Mouse (Mus musculus) MEL (cell line): ENCODE results near the gene Arhgap28. TPM values are rescaled to one million over a fixed set of nuclear protein-coding genes. Genes with fewer than 3 reads are reported as not detected.

Source experiments
- DNase-seq: peaks from one replicate; pipeline ENCODE4 v3.0.0; 2011; ENCODE audit warnings: low read depth, low spot score
- H3K27ac ChIP-seq: 2 replicates; pipeline ENCODE4 v1.5.1; 2012; ENCODE audit warnings: low read depth, mild to moderate bottlenecking, control low read depth, low read length, moderate library complexity; ENCODE audit not compliant: control insufficient read depth
- H3K27me3 ChIP-seq, 2 experiments: fragments of 150-350 bp in 1 of 2; sonication (generic) in 1 of 2; 2 replicates each; pipeline ENCODE4 v1.6.1; 2012; ENCODE audit warnings: low read length in 2 of 2, mild to moderate bottlenecking in 2 of 2, improper control_type of control experiment in 1 of 2, moderate library complexity in 1 of 2; ENCODE audit not compliant: insufficient read depth in 2 of 2, control insufficient read depth in 1 of 2
- H3K36me3 ChIP-seq, 2 experiments: 2 replicates each; pipeline ENCODE4 v1.6.1; 2012 to 2014; ENCODE audit warnings: low read length in 2 of 2, improper control_type of control experiment in 1 of 2, inconsistent platforms in 1 of 2, mild to moderate bottlenecking in 1 of 2; ENCODE audit not compliant: insufficient read depth in 2 of 2, control insufficient read depth in 1 of 2
- H3K4me1 ChIP-seq, 2 experiments: fragments of 150-350 bp in 1 of 2; sonication (generic) in 1 of 2; 2 replicates each; pipeline ENCODE4 v1.6.1; 2012; ENCODE audit warnings: low read length in 2 of 2, improper control_type of control experiment in 1 of 2, mild to moderate bottlenecking in 1 of 2; ENCODE audit not compliant: insufficient read depth in 2 of 2, control insufficient read depth in 1 of 2
- H3K4me3 ChIP-seq, 2 experiments: fragments of 150-350 bp in 1 of 2; sonication (generic) in 1 of 2; 2 replicates each; pipeline ENCODE4 v1.5.1; 2012; ENCODE audit warnings: low read depth in 2 of 2, low read length in 2 of 2, mild to moderate bottlenecking in 2 of 2, moderate library complexity in 2 of 2, control low read depth in 1 of 2, improper control_type of control experiment in 1 of 2; ENCODE audit not compliant: control insufficient read depth in 1 of 2, insufficient read depth in 1 of 2
- H3K79me2 ChIP-seq: 2 replicates; pipeline ENCODE4 v1.6.1; 2012; ENCODE audit warnings: mild to moderate bottlenecking, low read length, moderate library complexity; ENCODE audit not compliant: control insufficient read depth, poor library complexity, insufficient read depth
- H3K9ac ChIP-seq: 2 replicates; pipeline ENCODE4 v1.6.1; 2012; ENCODE audit warnings: low read depth, mild to moderate bottlenecking, control low read depth, low read length, moderate library complexity; ENCODE audit not compliant: control insufficient read depth, poor library complexity, severe bottlenecking
- H3K9me3 ChIP-seq: fragments of 150-350 bp; sonication (generic); replicated peaks from 2 replicates; pipeline ENCODE4 v1.6.1; 2012; ENCODE audit warnings: mild to moderate bottlenecking, low read length, improper control_type of control experiment, moderate library complexity; ENCODE audit not compliant: insufficient read depth
- BHLHE40 ChIP-seq: IDR thresholded peaks from 2 replicates; pipeline ENCODE4 v1.6.1; 2012; ENCODE audit warnings: low read depth, mild to moderate bottlenecking, inconsistent platforms, low read length, improper control_type of control experiment, borderline replicate concordance
- CTCF ChIP-seq, 3 experiments: IDR thresholded peaks in 2 of 3; conservative IDR thresholded peaks in 1 of 3; 2 replicates each; pipeline ENCODE4 v1.5.1; 2011 to 2012; ENCODE audit warnings: low read length in 3 of 3, low read depth in 2 of 3, mild to moderate bottlenecking in 2 of 3, improper control_type of control experiment in 1 of 3, inconsistent platforms in 1 of 3, mixed read lengths in 1 of 3, moderate library complexity in 1 of 3; ENCODE audit not compliant: control insufficient read depth in 1 of 3, insufficient read depth in 1 of 3, poor library complexity in 1 of 3, severe bottlenecking in 1 of 3
- E2F4 ChIP-seq: IDR thresholded peaks from 2 replicates; pipeline ENCODE4 v1.6.1; 2011; ENCODE audit warnings: low read depth, low read length, improper control_type of control experiment, borderline replicate concordance
- ELF1 ChIP-seq: IDR thresholded peaks from 2 replicates; pipeline ENCODE4 v1.6.1; 2014; ENCODE audit warnings: low read depth, mild to moderate bottlenecking, inconsistent platforms, low read length, improper control_type of control experiment, moderate library complexity
- HCFC1 ChIP-seq: IDR thresholded peaks from 2 replicates; pipeline ENCODE4 v1.6.1; 2012; ENCODE audit warnings: low read depth, mild to moderate bottlenecking, inconsistent platforms, low read length, improper control_type of control experiment, moderate library complexity
- JUND ChIP-seq: IDR thresholded peaks from 2 replicates; pipeline ENCODE4 v1.6.1; 2011; ENCODE audit warnings: low read depth, mild to moderate bottlenecking, improper control_type of control experiment, low read length
- MAFK ChIP-seq: IDR thresholded peaks from 2 replicates; pipeline ENCODE4 v1.6.1; 2011; ENCODE audit warnings: low read depth, mild to moderate bottlenecking, low read length, improper control_type of control experiment, borderline replicate concordance
- MAX ChIP-seq: IDR thresholded peaks from 2 replicates; pipeline ENCODE4 v1.6.1; 2011; ENCODE audit warnings: low read length, improper control_type of control experiment
- MXI1 ChIP-seq: IDR thresholded peaks from 2 replicates; pipeline ENCODE4 v1.6.1; 2011; ENCODE audit warnings: mild to moderate bottlenecking, low read depth, low read length, improper control_type of control experiment
- MYC ChIP-seq: IDR thresholded peaks from 2 replicates; pipeline ENCODE4 v1.6.1; 2011; ENCODE audit warnings: low read depth, mild to moderate bottlenecking, low read length, improper control_type of control experiment, moderate library complexity
- NELFE ChIP-seq: IDR thresholded peaks from 2 replicates; pipeline ENCODE4 v1.6.1; 2011; ENCODE audit warnings: low read depth, low read length, improper control_type of control experiment
- POLR2AphosphoS2 ChIP-seq: IDR thresholded peaks from 2 replicates; pipeline ENCODE4 v1.6.1; 2011; ENCODE audit warnings: low read length, improper control_type of control experiment
- POLR2AphosphoS5 ChIP-seq: IDR thresholded peaks from 2 replicates; pipeline ENCODE4 v1.6.1; 2012; ENCODE audit warnings: low read depth, borderline replicate concordance, mild to moderate bottlenecking, inconsistent platforms, low read length, moderate library complexity, mixed read lengths
- RCOR1 ChIP-seq: IDR thresholded peaks from 2 replicates; pipeline ENCODE4 v1.6.1; 2012; ENCODE audit warnings: low read depth, mild to moderate bottlenecking, inconsistent platforms, low read length, improper control_type of control experiment
- TAL1 ChIP-seq: IDR thresholded peaks from 2 replicates; pipeline ENCODE4 v1.6.1; 2012; ENCODE audit warnings: mild to moderate bottlenecking, inconsistent platforms, low read length, moderate library complexity, mixed read lengths
- TBP ChIP-seq: IDR thresholded peaks from 2 replicates; pipeline ENCODE4 v1.8.0; 2011; ENCODE audit warnings: low read depth, low read length, improper control_type of control experiment
- TCF12 ChIP-seq: IDR thresholded peaks from 2 replicates; pipeline ENCODE4 v1.6.1; 2014; ENCODE audit warnings: low read depth, mild to moderate bottlenecking, inconsistent platforms, low read length, improper control_type of control experiment, moderate library complexity
- ZC3H11A ChIP-seq: IDR thresholded peaks from 2 replicates; pipeline ENCODE4 v1.6.1; 2012; ENCODE audit warnings: low read depth, mild to moderate bottlenecking, inconsistent platforms, low read length, improper control_type of control experiment
- ZNF384 ChIP-seq: IDR thresholded peaks from 2 replicates; pipeline ENCODE4 v1.6.1; 2012; ENCODE audit warnings: low read depth, mild to moderate bottlenecking, inconsistent platforms, low read length, improper control_type of control experiment
- polyA plus RNA-seq, 2 experiments: library from polyadenylated mRNA; stranded (reverse) in 1 of 2; unstranded in 1 of 2; fragments of >175 nt in 1 of 2; fragments of >200 nt in 1 of 2; gene quantifications; 2 replicates each; pipeline versions ENCODE4 v1.2.1 to v1.2.4; 2012; ENCODE audit warnings: low replicate concordance in 2 of 2, low read depth in 1 of 2; ENCODE audit not compliant: insufficient read length in 2 of 2, insufficient read depth in 1 of 2, missing spikeins in 1 of 2
- total RNA-seq: library from RNA; depleted of rRNA; stranded (reverse); fragments of 300-350 nt; gene quantifications from 2 replicates; pipeline ENCODE4 v1.2.3, GENCODE M21; 2012

The Arhgap28 gene
- total and polyA plus RNA-seq, 3 experiments, result not detected

- Histone ChIP-seq H3K4me3 (no peak overlapping the region), H3K79me2 (no peaks in the 10 kb centered on the region), H3K9me3 (no peaks in the 10 kb centered on the region), H3K27ac (no peak overlapping the region), H3K27me3 (no peaks in the 10 kb centered on the region), H3K36me3 (no peaks in the 10 kb centered on the region), H3K9ac (no peak overlapping the region), H3K4me1 (no peaks in the 10 kb centered on the region)
- DNase-seq, result no peak
- TF ChIP-seq ELF1 (no peak), ZC3H11A (no peak), MXI1 (no peak), TBP (no peak), RCOR1 (no peak), POLR2AphosphoS5 (no peak), BHLHE40 (no peak), HCFC1 (no peak), TCF12 (no peak), MAX (no peak), MYC (no peak), NELFE (no peak), JUND (no peak), ZNF384 (no peak), POLR2AphosphoS2 (no peak), CTCF (IDR thresholded peaks at IDR 0.05 in 2 of 3, conservative IDR thresholded peaks at IDR 0.05 in 1 of 3; ENCODE audit: control insufficient read depth in 1 of 3, insufficient read depth in 1 of 3, low read depth in 2 of 3, low read length in 3 of 3, poor library complexity in 1 of 3, severe bottlenecking in 1 of 3) (no peak), E2F4 (no peak), MAFK (no peak)
These were observed 1.0 kb downstream of the Arhgap28 start for GRCm38 (mm10) chr17:68002608-68003595.

- H3K27me3 ChIP-seq, result no peaks in the 10 kb centered on the region
- H3K79me2 ChIP-seq, result no peaks in the 10 kb centered on the region
- no peaks in the 10 kb centered on the region for H3K9me3 ChIP-seq
- H3K4me3 ChIP-seq, result no peak overlapping the region
- H3K27ac ChIP-seq, result no peak overlapping the region
- no peak overlapping the region for H3K9ac ChIP-seq
- TF ChIP-seq TAL1, result no peak
- no peak for TF ChIP-seq MYC
- TF ChIP-seq RCOR1, result no peak
- no peak for TF ChIP-seq POLR2AphosphoS5
- no peak for TF ChIP-seq E2F4
- H3K4me1 ChIP-seq, result no peaks in the 10 kb centered on the region
- no peak for DNase-seq
- no peaks in the 10 kb centered on the region for H3K36me3 ChIP-seq
These were observed 4.1 kb downstream of the Arhgap28 start for GRCm38 (mm10) chr17:67999801-68000200.
